Mouse (Mus musculus) kidney, postnatal 4 days (tissue): Measurements from ENCODE around the gene Mmaa.

Experiments
- DNase-seq, 2 experiments: peaks; one replicate each; pipeline ENCODE4 v3.0.0; 2021; ENCODE audit warnings: mixed read lengths in 2 of 2

The Mmaa gene

DNA sequence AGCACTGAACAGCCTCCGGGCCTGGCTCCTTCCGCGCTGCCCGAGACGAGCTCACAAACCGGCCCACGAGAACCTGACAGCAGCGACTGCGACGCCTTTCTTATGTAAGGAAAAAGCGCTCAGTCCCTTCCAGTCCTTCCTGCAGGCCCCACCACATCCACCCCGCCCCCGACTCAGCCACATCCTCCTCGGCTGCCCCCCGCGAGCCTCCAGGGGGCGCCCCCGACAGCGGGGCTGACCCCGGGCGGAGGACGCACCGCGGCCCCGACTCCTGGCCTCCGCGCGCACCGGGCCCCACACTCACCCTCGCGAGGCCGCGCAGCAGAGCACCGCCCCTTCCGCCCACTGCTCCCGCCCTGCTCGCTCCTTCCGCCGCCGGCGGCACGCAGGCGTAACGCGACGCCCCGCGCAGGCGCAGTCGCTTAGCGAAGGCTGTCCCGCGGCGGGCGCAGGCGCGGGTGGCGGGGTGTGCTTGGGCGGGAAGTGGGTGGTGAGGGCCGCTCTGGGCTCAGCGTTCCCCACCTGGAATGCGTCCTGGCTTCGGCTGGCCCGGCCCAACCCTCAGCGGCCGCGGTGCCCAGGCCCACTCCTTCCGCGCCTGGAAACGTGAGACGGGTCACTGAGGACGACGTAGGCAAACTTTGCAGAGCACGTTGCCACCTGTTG is at the start of gene Mmaa:
TSS of gene Mmaa (minus strand) at position 328 of the 666 bp plus-strand sequence.
- peak; percentile 98 to 99 for DNase-seq

GRCm38 (mm10) chr8:79341236-79341635 is 46.5 kb upstream of the Mmaa start:
- DNase-seq, result peak in 1 of 2 experiments; percentile 3

DNA sequence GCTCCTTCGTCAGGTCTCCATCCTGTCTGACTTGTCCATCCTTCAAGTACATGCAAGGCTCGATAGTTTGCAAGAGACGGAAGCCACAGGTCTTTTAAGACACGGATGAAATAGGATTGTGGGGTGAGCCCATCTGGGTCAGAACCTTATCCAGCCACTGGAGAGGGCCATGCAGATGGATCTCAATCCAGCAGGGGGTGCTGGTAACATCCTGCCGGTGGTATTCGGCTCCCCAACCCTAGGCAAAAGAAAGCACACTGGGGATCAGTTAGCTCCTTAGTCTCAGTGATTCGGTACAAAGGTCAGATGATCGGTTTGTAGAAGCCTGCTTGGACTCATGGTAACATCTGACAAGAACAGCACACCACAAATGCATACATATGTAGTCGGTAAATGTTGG is 44.8 kb upstream of the Mmaa start:
- peak; percentile 44 to 57 for DNase-seq

GRCm38 (mm10) chr8:79338619-79339018 is 43.9 kb upstream of the Mmaa start:
- DNase-seq, result no peak

- no peak for DNase-seq
These were observed 37.6 kb upstream of the Mmaa start for GRCm38 (mm10) chr8:79332109-79332900.

- DNase-seq, result no peak
These were observed 36.8 kb upstream of the Mmaa start for GRCm38 (mm10) chr8:79331571-79331970.

DNA sequence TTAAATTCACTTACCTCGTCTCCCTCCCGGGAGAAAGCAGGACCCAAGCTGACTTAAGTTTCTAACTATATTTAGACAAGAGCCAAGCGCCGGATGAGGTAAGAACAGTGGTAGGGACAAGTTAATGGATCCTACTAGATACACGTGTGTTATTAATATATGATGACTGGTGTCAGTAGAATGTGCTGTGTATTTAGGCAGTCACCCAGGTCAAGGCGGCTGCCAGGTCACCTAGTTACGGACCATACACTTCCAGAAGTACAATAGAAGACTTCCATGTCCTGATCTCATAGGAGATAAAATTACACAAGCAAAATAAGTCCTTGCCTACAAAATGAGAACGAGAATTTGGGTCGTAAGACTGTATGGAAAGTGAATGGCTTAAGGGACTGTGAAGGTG is 36.3 kb upstream of the Mmaa start:
- no peak for DNase-seq

DNA sequence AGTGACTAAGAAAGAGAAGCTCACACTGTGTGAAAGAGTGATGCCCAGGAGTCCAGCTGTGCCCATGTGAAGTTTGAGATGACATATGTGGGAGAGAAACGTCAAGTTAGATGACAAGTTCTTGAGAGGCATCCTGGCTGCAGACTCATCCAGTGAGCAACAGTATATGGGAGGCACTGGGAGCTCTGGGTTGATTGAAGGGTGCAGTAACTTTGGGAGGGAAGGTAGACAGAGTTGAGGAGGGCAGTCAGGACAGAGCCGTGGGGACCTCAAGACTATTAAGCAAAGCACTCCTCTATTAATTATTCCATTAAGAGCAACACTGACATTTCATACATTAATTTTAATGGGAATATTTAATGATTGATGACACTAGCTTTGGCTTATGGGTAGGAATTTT is 35.0 kb upstream of the Mmaa start:
- DNase-seq, result no peak

DNA sequence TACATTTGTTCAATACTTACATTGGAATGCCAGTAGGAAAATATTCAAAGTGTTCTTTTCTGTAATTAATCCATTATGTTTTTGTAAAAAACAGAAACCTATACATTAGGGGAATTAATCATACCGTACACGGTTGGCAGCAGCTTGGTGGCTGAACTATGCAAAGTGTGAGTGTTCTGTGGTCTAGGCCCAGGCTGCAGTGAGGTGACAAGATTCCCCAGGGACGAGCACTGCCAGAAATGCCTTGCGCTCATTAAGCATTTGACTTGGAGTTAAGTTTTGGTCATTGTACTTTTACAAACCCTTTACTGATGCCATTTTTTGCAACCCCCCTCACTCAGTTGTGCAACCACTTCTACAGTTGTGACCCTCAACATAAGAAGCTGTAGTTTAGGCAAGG is 34.4 kb upstream of the Mmaa start:
- no peak for DNase-seq

DNA sequence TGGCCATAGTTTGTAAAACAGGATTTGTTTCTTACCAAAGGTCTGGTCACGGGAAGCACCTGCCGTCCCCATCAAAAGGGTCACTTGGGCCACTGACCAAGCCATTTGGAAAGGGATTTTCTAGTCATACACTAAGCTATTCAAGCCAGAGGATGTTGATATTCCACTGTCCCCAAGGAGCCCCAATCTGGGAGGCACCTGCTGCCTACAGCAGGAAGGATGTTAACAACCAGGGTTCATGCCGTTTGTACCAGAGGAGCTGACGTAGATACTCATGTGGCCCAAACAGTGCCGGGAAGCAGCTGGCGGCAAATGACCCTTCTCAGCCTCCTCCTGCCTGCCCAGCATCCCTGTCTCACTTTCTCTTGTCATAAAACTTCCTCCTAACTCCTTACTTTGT is 30.8 kb upstream of the Mmaa start:
- peak; percentile 13 to 31 for DNase-seq

DNA sequence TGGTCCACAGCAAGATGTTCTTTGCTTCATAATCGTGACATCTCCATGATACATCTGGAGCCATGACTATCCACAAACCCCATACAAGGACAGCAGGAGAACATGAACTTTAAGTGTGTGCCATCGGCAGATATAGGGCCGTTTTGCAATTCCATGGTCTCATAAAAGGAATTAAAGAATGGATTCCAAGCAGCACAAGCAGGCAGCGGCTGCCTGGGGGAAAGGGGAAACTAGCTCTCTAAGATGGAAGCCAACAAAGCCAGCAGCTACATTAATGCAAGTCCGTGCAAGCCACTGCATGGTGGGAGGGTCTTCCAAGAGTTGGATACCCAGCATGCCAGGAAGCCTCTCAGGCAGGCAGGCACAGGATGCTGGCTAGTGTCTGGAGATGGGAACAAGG is 30.2 kb upstream of the Mmaa start:
- no peak for DNase-seq

DNA sequence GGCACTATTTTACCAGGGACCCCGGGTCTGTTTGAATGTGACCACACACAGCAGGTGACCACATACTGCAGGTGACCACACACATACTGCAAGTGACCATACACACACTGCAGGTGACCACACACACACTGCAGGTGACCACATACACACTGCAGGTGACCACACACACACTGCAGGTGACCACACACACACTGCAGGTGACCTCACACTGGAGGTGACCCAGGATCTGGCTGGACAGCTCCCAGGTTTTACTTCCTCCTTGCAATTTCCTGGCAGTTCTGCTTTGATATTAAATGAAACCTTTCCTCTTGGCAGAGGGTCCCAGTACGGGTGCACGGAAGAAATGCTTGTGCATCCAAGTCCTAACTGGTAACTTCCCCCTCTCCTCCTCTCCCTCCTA is 29.3 kb upstream of the Mmaa start:
- DNase-seq, result peak in 1 of 2 experiments; percentile 26

DNA sequence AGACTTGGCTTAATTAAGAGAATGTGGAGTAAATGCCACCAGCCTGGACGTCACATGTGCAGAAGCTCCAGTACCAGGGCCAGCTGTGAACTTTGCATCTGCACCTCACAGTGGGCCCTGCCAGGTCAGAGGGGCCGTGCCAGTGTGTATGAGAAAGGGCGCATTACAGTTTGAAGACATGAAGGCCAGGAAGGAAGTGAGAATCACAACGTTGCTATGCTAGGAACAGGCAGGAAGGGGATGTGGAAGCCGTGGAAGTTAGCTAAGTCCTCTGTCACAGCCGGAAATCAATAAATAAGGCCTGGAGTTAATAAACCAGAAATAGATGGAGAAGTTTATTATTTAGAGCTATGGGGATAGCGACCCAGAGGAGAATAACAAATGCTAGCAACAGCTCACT is 28.4 kb upstream of the Mmaa start:
- peak in 1 of 2 experiments; percentile 55 for DNase-seq

GRCm38 (mm10) chr8:79310801-79311200 is 16.1 kb upstream of the Mmaa start:
- no peak for DNase-seq

DNA sequence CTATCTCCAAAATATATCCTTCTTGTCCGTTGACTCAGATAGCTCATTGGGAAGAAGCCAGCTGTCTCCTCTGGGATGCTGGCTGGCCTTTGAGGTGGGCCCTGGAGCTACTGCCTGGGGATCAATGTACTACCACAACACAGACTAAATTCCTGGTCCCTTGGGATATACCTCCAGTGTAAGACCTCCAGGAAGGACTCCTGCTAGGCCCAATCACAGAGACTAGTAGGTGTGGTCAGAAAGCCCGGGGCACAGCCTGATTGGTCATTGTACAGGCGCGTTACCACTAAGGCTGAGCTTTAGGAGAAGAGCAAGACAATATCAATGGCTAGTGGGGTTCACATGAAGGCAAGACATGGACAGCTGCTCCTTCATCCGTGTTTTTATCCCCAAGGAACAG is 11.2 kb upstream of the Mmaa start:
- no peak for DNase-seq

- peak in 1 of 2 experiments; percentile 32 for DNase-seq
These were observed 6.8 kb upstream of the Mmaa start for GRCm38 (mm10) chr8:79301548-79301947.

DNA sequence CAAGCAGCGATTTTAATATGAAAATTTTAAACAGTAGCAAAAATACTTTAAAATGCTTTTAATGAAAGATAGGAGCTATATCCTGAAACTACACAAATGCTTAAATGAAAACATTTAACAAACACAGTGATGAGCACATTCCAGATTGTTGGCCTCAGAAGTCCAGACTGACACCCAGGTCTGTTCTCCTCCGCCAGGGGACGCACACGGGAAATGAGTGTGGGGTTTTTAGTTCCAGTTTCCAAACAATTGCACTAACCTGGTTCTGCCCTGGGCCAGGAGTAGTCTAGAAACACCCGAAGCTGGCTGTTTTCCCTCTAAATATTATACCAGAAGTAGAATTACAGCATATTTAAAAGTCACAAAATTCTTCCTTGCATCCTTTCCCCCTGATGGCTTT is 5.0 kb upstream of the Mmaa start:
- peak; percentile 68 to 75 for DNase-seq

DNA sequence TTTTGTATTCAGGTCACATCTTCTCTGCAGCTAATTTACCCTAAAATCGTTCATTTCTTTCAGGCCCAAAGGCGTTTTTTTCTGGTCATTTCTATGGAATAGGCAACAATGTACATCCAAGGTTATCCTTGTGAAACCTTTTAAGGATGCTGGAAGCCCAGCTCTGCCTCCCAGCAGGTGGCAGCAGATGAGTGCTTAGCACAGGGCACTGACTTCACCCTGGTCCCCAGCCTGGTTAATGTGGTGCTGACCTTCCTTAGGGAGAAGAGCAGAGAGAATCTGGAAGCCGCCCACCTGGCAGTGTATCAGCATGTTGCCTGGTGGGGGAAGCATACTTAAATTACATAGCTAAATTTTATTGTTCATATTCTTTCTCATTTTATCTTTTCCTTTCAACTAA is 3.0 kb upstream of the Mmaa start:
- DNase-seq, result peak; percentile 87 to 90

DNA sequence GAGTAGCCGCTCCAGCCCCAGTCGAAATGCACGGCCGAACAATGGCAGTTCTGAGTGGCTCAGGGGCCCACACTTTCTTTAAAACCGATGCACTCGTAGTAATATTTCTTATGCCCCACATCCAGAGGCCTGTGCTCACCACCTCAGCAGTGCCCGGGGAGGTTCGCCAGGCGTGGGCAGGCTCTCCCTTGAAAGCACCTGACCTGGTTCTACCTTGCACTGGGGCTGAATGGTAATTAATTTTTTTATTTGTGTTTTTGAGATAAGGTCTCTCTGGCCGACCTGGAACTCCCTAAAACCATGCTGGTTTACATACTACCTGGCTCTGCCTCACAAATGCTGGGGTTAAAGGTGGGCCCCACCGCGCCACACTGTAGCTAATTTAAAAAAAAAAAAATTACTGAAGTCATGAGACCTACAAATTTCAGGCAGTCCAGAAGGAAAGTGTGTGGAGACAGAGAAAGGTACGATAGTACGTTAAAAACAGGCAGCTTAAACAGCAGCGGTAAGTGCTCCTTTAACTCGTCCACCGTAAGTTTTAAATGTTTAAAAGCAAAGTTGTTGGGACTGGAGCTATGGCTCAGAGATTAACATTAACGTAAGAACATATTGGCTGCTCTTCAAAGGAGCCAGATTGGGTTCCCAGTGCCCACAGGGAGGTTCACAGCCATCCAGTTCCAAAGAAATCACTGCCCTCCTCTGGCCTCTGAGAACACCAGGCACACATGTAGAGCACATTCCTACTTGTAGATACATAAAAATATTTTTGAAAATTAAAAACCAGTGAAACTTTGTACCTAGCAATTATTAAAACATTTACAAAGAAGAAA is 754 bp upstream of the Mmaa start:
- DNase-seq, result no peak

- DNase-seq, result no peak
These were observed 896 bp downstream of the Mmaa start for GRCm38 (mm10) chr8:79293841-79294240.

GRCm38 (mm10) chr8:79292712-79293264 is 1.9 kb downstream of the Mmaa start:
- DNase-seq, result no peak

DNA sequence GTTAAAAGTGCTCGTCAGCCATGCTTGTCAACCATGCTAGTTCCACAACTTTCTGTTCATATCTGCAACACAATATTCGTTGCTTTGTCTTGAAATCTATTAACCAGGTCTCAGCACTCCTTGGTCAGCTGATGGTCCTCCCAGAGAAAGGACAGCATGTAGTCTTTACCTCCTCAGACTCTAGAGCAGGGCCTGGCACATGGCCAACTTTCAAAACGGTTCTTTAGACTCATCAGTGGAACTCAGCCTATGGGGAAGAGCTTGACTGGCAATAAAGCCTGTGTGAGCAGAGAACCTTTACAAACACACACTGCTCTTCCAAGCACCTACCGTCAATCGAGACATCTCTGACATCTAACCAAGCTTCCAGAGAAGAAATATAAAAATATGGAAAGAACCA is 5.1 kb downstream of the Mmaa start:
- DNase-seq, result peak; percentile 27 to 48

DNA sequence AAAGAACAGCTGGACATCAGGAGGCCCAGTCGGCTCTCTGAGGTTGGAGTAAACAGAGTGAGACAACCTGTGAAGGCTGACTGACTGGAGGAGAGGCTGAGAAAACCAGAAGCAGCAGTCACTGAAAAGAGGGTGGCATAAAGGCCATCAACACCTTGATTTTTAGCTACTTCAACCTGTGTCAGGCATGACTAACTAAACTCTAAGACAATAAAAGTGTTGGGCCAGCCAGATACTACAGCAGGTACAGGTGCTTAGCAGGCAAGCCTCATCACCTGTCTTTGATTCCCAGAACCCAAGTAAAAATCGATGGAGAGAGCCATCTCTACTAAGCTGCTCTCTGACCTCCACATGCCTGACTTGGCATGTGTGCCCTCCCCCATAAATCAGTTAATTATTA is 6.1 kb downstream of the Mmaa start:
- DNase-seq, result no peak
